Mouse (Mus musculus) cortical plate, adult 2 months (tissue): Measurements from ENCODE around the gene Serpinf2. TPM values are rescaled to one million over a fixed set of nuclear protein-coding genes. Genes with fewer than 3 reads are reported as not detected.

Experiments used
- H3K27ac ChIP-seq: fragments of 200-500 bp; 2 replicates; pipeline ENCODE4 v1.5.1; 2012; ENCODE audit warnings: low read length, control low read depth, inconsistent platforms; ENCODE audit not compliant: insufficient read depth
- H3K4me1 ChIP-seq: fragments of 200-500 bp; 2 replicates; pipeline ENCODE4 v1.6.1; 2011; ENCODE audit warnings: low read length; ENCODE audit not compliant: control insufficient read depth, insufficient read depth
- H3K4me3 ChIP-seq: fragments of 200-500 bp; 2 replicates; pipeline ENCODE4 v1.5.1; 2011; ENCODE audit warnings: mild to moderate bottlenecking, low read length, control low read depth; ENCODE audit not compliant: insufficient read depth
- CTCF ChIP-seq: fragments of 200-500 bp; IDR thresholded peaks from 2 replicates; pipeline ENCODE4 v1.5.1; 2011; ENCODE audit warnings: mild to moderate bottlenecking, control low read depth, low read length; ENCODE audit not compliant: insufficient read depth; ENCODE audit errors: extremely low read depth
- POLR2A ChIP-seq: fragments of 200-500 bp; IDR thresholded peaks from 2 replicates; pipeline ENCODE4 v1.6.1; 2011; ENCODE audit warnings: mild to moderate bottlenecking, low read length, control low read depth; ENCODE audit not compliant: insufficient read depth; ENCODE audit errors: extremely low read depth
- polyA plus RNA-seq: library from polyadenylated mRNA; depleted of rRNA; stranded (reverse); fragments of >200 nt; gene quantifications from 2 replicates; pipeline ENCODE4 v1.2.3, GENCODE M21; 2012

Serpinf2 gene
- polyA plus RNA-seq, 1 experiment = 0.15 TPM

DNA sequence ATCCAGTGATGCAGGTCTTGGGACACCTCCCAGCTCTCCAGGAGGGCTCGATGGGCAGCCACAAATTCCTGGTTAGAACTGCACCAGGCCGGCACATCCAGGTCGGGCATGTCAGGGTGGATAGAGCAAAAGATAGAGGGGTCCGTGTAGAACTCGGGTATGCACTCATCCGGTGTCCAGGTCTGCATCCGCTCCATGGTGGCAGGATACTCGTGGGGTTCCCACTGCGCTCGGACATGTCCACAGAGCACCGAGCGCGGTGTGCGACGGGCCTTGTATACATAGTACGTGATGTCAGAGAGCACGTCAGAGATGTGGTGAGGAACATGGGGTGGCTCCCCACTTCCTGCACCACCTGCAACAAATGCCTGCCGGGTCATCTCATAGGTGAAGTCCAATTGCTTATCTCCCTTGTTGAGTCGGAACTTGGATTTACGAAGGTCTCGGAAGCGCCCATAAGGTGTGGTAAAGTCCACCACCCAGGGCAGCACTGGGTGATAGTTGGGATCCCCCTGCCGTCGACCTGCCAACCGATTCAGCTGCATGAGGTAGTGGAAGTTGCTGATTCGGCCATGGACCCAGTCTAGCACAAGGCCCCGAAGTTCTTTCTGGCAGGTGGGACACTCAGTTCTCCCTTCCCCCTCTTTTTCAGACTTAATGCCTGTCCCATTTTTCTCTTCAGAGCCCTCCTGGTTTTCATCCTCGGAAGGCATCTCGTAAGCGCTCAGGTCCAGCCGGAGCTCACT is 13.6 kb upstream of the Serpinf2 start:
- peak overlapping the region; percentile 75; the same call in 1 of the 2 replicates for H3K4me3 ChIP-seq
- H3K4me1 ChIP-seq = peaks cover 11% of the 10 kb centered on the region
- TF ChIP-seq POLR2A (no peak), CTCF (no peak)
- H3K27ac ChIP-seq = no peak overlapping the region

DNA sequence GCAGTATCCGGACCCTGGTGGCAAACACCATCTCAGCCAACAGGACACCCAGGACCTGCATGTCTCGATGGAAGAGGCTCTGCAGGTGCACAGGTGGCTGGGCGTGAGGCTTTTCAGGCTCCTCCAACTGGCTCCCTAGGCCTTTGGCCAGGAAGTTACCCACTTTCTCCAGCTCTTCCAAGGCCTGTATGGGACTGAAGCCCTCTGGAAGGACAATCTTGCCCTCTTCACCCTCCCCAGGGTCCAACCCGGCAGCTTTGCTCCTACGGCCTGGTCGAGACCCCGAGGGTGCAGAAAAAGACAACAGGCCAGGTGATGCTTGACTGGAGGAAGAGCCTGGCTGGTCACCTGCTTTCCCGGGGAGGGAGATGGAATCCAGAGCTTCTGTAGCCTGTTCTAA is 12.7 kb upstream of the Serpinf2 start:
- Histone ChIP-seq H3K27ac (no peak overlapping the region), H3K4me1 (peaks cover 11% of the 10 kb centered on the region), H3K4me3 (no peak overlapping the region)
- TF ChIP-seq POLR2A = no peak
- TF ChIP-seq CTCF = no peak

DNA sequence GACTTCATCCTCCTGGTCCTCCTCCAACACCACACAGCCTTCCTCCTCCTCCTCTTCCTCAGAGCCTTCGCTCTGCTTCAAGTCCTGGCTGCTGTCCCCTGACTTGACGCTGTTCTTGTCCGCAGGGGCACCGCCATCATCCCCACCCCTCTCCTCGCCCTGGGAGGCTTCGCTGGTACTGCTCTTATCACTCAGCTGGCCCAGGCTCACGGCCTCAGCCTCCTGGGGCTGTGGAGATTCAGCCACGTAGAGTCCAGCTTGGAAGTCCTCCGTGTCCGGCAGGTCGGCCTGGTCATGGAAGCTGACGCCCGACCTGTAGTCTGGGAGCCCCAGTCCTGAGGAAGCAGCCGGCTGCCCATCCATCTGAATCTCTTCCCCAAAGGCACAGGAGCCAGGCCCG is 11.5 kb upstream of the Serpinf2 start:
- H3K4me3 ChIP-seq = 0 out of 2 replicates have a peak overlapping the region, but pooled peaks have one; percentile 14
- H3K27ac ChIP-seq = no peak overlapping the region
- TF ChIP-seq POLR2A = no peak
- no peak for TF ChIP-seq CTCF
- H3K4me1 ChIP-seq = peaks cover 11% of the 10 kb centered on the region

DNA sequence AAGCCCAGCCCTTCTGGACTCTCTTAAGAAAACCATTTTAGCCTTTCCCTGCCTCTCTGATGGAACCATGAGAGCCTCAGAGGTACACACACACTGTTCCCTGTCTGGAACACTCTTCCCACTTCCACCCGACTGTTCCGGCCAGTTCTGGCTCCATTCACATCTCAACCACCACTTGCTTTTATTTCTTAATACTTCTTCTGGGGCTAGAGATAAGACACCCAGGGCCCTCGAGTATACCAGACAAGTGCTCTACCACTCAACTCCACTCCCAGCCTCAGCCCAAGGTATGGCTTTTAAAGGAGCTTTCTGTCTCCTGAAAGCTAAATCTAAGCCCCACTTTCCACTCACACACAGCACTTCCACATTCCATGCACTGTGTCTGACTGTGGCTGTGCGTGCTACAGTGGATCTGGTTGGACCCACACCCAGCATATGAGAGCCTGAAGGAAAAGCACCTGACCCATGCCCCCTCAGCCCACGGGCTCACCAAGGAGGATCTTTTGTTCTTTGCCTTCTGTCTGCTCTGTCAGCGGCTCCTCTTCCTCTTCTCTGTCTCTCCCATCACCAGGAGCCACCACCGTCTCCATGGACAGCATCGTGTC is 11.0 kb upstream of the Serpinf2 start:
- Histone ChIP-seq H3K4me1 (peaks cover 11% of the 10 kb centered on the region), H3K4me3 (0 out of 2 replicates have a peak overlapping the region, but pooled peaks have one; percentile 14), H3K27ac (no peak overlapping the region)
- no peak for TF ChIP-seq POLR2A
- no peak for TF ChIP-seq CTCF

DNA sequence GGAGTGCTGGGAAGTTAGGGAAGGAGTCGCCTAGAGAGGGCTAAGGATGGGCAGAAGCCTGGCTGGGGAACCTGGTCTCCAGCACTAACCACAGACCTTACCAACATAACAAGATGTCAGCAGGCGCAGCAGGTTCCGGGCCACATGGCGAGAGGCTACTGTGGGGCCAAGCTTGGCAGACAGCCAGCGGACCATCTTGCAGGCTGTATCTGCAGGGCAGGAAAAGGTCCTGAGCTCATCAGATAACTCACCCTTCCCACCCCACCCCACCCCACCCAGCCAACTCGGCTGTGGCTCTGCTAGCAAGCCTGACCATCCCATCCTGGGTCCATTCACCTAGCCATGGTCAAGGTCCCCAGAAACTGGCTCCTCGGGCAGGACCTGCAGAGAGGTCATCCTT is 10.3 kb upstream of the Serpinf2 start:
- no peak for TF ChIP-seq CTCF
- TF ChIP-seq POLR2A = no peak
- Histone ChIP-seq H3K4me3 (no peak overlapping the region), H3K27ac (no peak overlapping the region), H3K4me1 (peaks cover 9% of the 10 kb centered on the region)

GRCm38 (mm10) chr11:75448575-75448974 is 9.2 kb upstream of the Serpinf2 start:
- no peak for TF ChIP-seq CTCF
- no peak for TF ChIP-seq POLR2A
- no peak overlapping the region for H3K27ac ChIP-seq

DNA sequence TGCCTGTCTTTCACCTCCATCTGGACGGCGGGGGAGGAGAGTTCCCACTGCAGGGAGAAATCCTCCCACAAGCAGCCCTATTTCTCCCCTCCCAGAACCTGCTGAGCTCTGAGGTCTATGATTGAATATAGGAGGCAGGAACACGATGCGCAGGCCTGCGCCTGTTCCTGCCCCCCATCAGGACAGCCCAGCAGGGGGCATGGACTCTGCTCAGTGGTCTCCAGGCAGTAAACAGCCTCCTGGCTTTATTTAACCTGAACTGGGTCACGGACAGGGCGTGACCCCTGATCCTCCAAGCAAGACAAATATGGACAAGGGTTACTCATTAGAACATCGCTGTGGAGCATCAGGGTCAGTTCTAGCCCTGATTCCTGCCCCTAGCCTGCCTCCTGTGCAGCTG is 4.3 kb upstream of the Serpinf2 start:
- Histone ChIP-seq H3K4me1 (no peaks in the 10 kb centered on the region), H3K27ac (no peak overlapping the region), H3K4me3 (no peak overlapping the region)
- TF ChIP-seq CTCF = no peak
- TF ChIP-seq POLR2A = no peak

More at GRCm38 (mm10) chr11:75448575-75448974, 9.2 kb upstream of the Serpinf2 start:
- Histone ChIP-seq H3K4me3 (no peak overlapping the region), H3K4me1 (peaks cover 9% of the 10 kb centered on the region)

GRCm38 (mm10) chr11:75441601-75442000 is 2.2 kb upstream of the Serpinf2 start:
- TF ChIP-seq CTCF (no peak), POLR2A (no peak)
- H3K4me1 ChIP-seq = no peaks in the 10 kb centered on the region
- no peak overlapping the region for H3K27ac ChIP-seq
- H3K4me3 ChIP-seq = no peak overlapping the region

GRCm38 (mm10) chr11:75441034-75441433 is 1.6 kb upstream of the Serpinf2 start:
- H3K4me1 ChIP-seq = no peaks in the 10 kb centered on the region
- H3K27ac ChIP-seq = no peak overlapping the region
- H3K4me3 ChIP-seq = no peak overlapping the region
- TF ChIP-seq CTCF = no peak

DNA sequence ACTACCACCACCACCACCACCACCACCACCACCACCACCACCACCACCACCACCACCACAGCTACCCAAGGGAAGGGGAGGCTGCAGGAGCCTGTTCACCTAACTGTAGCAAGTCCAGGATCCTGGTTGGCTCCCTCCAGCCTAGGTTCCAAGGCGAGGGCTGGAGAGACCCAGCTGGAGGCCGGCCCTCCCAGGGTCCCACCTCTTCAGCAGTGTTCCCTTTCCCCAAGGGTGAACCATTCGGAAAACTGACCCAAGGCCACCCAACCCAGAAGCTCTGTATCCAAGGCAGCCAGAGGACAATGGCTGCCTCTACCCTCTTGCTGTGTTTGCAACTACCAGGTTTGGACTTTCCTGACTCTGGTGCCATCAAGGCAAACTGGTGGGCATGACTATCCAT is 560 bp upstream of the Serpinf2 start:
- Histone ChIP-seq H3K4me3 (no peak overlapping the region), H3K27ac (no peak overlapping the region), H3K4me1 (no peaks in the 10 kb centered on the region)
- TF ChIP-seq POLR2A (no peak), CTCF (no peak)
